Mouse (Mus musculus): ENCODE measurements around the gene Rtl8a. TPM values are rescaled to one million over a fixed set of nuclear protein-coding genes. Genes with fewer than 3 reads are reported as not detected.
A peak's percentile ranks its signal among the peaks of the same experiment; 100 is the strongest.
"Not testable (repeated sequence)": the region's sequence is repeated elsewhere in the genome, so short reads cannot be mapped to it uniquely, and the experiment has no call there.

Rtl8a gene
- 100 to 1,000 TPM; 161 to 191 TPM for total RNA-seq (2021)
- long read RNA-seq, experiment 1, transcript Rtl8a-201 (1 exons, 1,195 nt): major isoform, 87 of 89 reads
- long read RNA-seq, experiment 1, partial matches to known transcripts: 0 of 89 reads
- long read RNA-seq, experiment 1, other reads (novel, unspliced or antisense): 2 of 89 reads
- long read RNA-seq, experiment 2, transcript Rtl8a-201 (1 exons, 1,195 nt): major isoform, 43 of 43 reads
- long read RNA-seq, experiment 2, partial matches to known transcripts: 0 of 43 reads
- long read RNA-seq, experiment 2, other reads (novel, unspliced or antisense): 0 of 43 reads

- peak; percentile 85 to 86 for DNase-seq
Measured at GRCm38 (mm10) chrX:53642980-53643961, at the start of gene Rtl8a. TSS of gene Rtl8a (minus strand) at chrX:53643682.

DNA sequence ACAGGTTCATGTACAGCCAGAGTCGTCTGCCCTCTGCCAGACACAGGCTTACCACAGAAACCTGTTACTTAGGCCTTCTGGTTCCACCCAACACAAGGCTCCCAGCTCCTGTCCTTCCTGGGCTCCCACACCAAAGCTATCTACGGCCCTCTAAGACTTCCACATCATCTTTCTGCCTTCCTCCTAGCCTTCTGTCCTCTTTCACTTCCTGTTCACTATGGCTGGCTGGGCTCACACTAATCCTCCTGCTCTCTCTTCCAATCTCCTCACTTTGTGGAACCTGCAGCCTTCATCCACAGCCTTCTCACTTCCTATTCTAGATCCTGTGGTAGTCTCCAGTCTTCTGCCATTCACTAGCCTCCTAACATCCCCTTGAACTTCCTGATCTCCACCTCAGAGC is 49.7 kb upstream of the Rtl8a start:
- no peak for DNase-seq

- DNase-seq: no peak
Measured at GRCm38 (mm10) chrX:53692065-53692464, 48.6 kb upstream of the Rtl8a start.

GRCm38 (mm10) chrX:53684676-53685075 is 41.2 kb upstream of the Rtl8a start:
- DNase-seq: not testable (repeated sequence)

- DNase-seq: not testable (repeated sequence)
Measured at GRCm38 (mm10) chrX:53682650-53683049, 39.2 kb upstream of the Rtl8a start.

- peak; percentile 74 to 77 for DNase-seq
Measured at GRCm38 (mm10) chrX:53676943-53677342, 33.5 kb upstream of the Rtl8a start.

DNA sequence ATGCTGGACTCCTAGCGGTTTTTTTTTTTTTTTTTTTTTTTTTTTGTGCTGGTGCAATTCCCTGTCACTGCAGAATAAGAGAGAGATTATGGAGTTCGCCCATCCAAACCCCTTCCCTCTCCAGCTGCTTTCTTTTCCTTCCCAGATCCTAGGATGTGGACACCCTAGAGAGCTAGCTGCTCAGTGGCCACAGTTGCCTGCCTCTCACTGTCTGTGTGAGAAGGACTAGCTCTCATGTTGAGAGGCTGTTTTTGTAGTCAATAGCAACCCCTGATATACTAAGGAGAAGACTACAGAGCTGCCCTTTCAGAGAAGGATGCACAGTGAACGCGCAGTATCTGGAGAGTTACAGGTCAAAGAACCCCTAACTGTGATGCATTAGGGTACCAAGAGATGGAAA is 27.2 kb upstream of the Rtl8a start:
- DNase-seq: not testable (repeated sequence)

- DNase-seq: peak; percentile 85
Measured at GRCm38 (mm10) chrX:53670294-53670693, 26.8 kb upstream of the Rtl8a start, which contains the start of gene Rtl8b. TSS of gene Rtl8b (minus strand) at chrX:53670408.

DNA sequence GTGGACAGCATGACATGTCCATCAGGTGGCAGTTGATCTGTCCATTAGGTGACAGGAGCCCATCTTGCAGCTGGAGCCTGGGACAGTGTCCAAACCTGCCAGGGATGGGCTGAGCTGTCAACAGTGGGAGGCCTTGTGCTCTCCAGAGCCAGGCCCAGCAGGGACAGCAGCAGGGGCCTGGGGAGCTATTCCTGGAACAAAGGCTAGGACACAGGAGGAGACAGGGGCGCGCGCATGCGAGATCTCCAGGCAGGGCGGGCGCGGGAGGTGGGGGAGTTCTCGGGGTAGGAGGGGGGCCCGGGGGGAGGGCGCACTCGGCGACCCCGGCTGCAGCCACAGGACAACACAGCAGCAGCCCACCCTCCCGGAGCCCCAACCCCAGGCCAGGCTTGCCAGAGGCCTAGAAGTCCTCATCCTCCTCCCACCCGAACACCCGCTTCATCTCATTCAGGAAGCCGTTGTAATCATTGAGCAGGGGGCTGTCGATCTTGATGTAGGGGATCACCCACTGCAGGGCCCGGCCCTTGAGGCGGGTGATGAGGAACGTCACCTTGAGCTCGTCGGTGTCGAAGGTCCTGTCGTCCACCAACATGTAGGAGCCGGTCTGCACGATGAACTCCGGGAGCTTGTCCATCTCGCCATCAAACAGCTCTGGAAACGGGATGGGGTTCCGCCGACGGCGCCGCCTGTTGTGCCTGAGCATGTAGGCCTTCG is 26.2 kb upstream of the Rtl8a start:
- not testable (repeated sequence) for DNase-seq

GRCm38 (mm10) chrX:53652917-53653316 is 9.4 kb upstream of the Rtl8a start:
- not testable (repeated sequence) for DNase-seq

- DNase-seq: peak in 1 of 2 experiments; percentile 2
Measured at GRCm38 (mm10) chrX:53645885-53646284, 2.4 kb upstream of the Rtl8a start.

- DNase-seq: not testable (repeated sequence)
Measured at GRCm38 (mm10) chrX:53642604-53642979, 890 bp downstream of the Rtl8a start.

GRCm38 (mm10) chrX:53638107-53638506 is 5.4 kb downstream of the Rtl8a start:
- not testable (repeated sequence) for DNase-seq

DNA sequence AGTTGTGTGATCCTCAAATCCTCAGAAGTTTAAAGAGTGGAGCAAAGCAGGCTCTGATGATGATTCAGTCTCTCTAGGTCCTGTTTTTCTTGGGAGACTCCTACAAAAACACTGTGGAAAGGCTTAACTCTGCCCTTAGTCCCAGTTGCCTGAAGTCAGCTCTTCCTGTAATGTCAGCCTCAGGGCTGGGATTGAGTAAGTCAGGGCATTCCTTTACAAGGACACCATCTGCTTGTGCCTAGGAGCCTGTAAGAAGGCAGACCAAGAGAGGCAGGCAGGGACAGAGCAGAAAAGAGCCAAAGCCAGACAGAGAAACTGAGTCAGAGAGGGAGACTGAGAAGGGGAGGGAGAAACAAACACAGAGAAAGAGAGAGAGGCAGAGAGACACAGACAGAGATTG is 32.1 kb downstream of the Rtl8a start:
- DNase-seq: not testable (repeated sequence)

DNA sequence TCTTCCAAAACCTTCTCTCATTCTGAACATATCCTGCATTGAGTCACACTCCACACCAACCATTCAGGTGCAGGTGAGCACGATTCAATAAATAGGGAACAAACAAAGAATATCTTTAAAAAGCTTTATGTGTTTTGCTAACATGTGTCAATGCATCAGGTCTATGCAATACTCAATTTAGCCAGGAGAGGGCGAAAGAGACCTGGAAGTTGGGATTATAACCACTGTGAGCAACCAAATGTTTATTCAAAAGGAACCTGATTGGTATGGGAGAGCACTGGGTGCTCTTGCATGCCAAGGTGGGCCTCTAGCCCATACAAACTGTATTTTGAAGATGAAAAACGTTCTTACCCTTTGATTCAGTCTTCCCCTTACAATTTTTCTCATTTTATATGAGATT is 32.9 kb downstream of the Rtl8a start:
- DNase-seq: peak; percentile 38 to 62

DNA sequence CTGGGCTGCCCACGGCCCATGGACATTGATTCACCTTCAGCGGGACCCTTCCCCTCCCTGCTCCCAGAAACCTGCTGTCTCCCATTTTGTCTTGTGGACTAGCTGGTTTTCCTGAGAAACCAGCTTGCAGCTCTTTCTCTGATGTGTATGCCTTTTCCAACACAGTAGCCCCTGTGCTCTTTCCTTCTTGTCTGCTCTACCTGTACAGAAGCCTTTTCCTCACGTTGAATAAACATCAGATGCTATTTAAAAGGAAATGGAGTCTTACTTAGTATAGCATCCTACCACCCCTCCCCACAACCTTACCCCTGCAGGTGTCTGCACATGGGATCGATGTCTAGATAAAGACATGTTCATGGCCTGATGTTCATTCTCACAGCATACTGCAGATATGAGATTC is 34.6 kb downstream of the Rtl8a start, which contains the start of gene Gm14597:
Gm14597 (minus strand) TSS at position 101 of the 400 bp plus-strand sequence.
- not testable (repeated sequence) for DNase-seq

DNA sequence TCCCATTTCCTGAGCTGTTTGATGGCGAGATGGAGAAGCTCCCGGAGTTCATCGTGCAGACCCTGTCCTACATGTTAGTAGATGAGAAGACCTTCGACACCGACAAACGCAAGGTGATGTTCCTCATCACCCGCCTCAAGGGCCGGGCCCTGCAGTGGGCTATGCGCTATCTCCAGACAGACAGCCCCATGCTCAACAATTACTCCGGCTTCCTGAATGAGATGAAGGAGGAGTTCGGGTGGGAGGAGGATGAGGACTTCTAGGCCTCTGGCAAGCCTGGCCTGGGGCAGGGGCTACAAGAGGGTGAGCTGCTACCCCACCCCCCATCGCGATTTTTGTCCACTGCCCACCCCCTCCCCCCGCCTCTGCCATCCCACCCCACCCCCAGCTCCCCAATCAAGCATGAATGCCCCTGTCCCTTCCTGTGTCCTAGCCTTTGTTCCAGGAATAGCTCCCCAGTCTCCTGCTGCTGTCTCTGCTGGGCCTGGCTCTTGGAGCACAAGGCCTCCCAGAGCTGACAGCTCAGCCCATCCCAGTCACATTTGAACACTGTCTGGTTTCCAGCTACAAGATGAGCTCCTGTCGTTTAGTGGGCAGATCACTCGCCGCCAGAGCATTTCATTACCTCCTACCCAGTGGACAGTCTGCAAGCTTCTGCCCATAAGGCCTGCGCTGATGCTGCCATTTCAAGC is 35.2 kb downstream of the Rtl8a start:
- peak; percentile 2 to 15 for DNase-seq

- peak; percentile 77 to 85 for DNase-seq
Measured at GRCm38 (mm10) chrX:53607242-53608121, 36.0 kb downstream of the Rtl8a start, which contains the start of gene Rtl8c. TSS of gene Rtl8c (plus strand) at chrX:53608032.

- DNase-seq: not testable (repeated sequence)
Measured at GRCm38 (mm10) chrX:53606176-53606575, 37.3 kb downstream of the Rtl8a start.

DNA sequence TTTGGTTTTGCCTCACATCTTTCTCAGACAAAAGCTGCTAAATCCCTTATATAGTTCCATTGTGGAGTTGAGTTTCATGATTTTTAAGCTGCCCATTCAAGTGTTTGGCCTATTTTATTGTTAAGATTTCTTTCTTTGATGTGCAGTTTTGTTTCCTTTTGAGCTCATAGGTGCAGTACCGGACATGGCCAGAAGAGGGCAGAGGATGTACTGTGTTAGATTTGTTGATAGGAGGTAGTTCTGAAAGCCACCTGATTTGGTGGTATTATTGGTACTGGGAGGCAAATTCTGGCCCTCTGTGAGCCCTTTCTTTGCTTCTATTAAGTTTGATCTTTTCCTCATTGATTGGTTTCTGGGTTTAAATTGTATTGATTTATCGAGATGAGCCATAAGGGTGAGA is 43.5 kb downstream of the Rtl8a start:
- peak; percentile 65 to 66 for DNase-seq

Data from adrenal gland, postnatal 36 days (tissue).